Mouse (Mus musculus): ENCODE data around the gene Gm3005.
"Not testable (repeated sequence)": the region's sequence is repeated elsewhere in the genome, so short reads cannot be mapped to it uniquely, and the experiment has no call there.

The Gm3005 gene

DNA sequence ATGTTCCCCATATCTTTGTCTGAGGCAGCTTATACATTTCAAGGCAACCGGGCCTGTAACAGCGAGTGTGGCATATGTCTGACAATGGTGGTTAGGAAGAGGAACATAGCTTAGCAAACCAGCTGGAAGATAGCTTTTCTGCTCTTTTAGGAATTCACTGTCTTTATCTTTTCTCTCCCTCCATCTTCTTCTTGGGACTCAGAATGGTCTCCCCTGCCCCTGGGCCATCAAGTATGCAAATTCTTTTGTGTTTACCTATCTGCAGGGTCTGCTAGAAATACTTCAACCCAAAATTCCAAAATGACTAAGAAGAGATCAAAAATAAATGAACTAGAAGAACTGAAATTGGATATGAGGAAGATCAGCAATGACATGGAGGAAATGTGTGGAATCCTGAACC, at the start of gene Gm3005:
Gene Gm3005 (plus strand): TSS at position 301 of the 400 bp plus-strand sequence.
- not testable (repeated sequence) for DNase-seq

DNA sequence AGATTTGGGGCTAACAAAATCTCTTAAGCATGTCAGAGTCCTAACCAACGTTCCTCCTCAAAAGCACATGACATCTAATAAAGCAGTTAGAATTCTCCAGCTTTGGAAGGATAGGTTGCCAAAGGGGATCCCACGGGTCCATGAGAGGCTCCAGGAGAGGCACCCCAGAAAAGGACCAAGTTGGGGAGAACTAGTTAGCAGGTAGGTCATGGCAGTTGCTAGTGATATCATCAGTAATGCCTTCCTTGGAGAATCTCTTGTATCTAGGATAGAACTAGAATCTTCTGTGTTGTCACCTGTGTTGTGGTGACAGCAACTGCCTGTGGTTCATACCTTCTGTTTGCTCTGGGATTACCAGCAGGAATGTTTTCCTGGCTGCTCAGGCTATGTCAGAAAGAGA, 33.1 kb upstream of the Gm3005 start, which contains the start of gene Gm10413:
Gene Gm10413 (plus strand): TSS at position 301 of the 400 bp plus-strand sequence.
- DNase-seq, result not testable (repeated sequence)

DNA sequence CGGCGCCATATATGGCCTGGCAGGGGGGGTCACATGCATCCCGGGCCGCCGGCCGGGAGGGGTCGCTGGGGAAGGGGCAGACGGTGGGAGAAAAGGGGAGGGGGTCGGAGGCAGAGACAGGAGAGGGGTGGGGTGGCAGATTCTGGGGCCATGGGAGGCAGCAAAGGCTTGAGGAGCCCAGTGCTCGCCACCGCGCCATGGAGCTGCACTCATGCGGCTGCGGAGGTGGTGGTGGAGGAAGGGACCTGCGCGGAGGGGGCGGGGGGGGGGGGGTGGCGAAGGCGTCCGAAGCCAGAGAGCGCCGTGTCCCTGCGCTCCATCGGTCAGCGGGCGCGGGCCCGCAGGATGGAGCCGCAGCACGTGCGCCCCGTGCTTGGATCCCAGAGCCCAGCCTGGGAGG, 15.6 kb upstream of the Gm3005 start, which contains the start of gene Gm10409:
Gene Gm10409 (plus strand): TSS at position 301 of the 400 bp plus-strand sequence.
- DNase-seq, result not testable (repeated sequence)

DNA sequence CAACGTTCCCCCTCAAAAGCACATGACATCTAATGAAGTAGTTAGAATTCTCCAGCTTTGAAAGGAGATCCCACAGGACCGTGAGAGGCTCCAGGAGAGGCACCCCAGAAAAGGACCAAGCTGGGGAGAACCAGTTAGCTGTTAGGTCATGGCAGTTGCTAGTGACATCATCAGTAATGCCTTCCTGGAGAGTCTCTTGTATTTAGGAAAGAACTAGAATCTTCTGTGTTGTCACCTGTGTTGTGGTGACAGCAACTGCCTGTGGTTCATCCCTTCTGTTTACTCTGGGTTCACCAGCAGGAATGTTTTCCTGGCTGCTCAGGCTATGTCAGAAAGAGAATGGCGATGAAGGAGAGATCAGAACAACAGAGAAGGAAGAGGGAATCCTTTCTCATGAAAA, 21.2 kb downstream of the Gm3005 start, which contains the start of gene Gm10408:
Gene Gm10408 (plus strand): TSS at position 301 of the 400 bp plus-strand sequence.
- DNase-seq, result not testable (repeated sequence)

- not testable (repeated sequence) for DNase-seq
Measured at GRCm38 (mm10) chr14:3634212-3634611, 206.3 kb downstream of the Gm3005 start, which contains the start of gene Gm3012. Gene Gm3012 (plus strand): TSS chr14:3634512.
